Mouse (Mus musculus) bone marrow, adult 2 months (tissue): ENCODE measurements around the gene Pcolce2.

ENCODE experiments used
- CTCF ChIP-seq: fragments of 200-500 bp; IDR thresholded peaks from 2 replicates; pipeline ENCODE4 v1.5.1; 2011; ENCODE audit warnings: low read length, control low read depth; ENCODE audit not compliant: control insufficient read depth, insufficient read depth
- POLR2A ChIP-seq: fragments of 200-500 bp; IDR thresholded peaks from 2 replicates; pipeline ENCODE4 v1.6.1; 2011; ENCODE audit warnings: low read depth, mild to moderate bottlenecking, control low read depth, low read length, borderline replicate concordance; ENCODE audit not compliant: control insufficient read depth

DNA sequence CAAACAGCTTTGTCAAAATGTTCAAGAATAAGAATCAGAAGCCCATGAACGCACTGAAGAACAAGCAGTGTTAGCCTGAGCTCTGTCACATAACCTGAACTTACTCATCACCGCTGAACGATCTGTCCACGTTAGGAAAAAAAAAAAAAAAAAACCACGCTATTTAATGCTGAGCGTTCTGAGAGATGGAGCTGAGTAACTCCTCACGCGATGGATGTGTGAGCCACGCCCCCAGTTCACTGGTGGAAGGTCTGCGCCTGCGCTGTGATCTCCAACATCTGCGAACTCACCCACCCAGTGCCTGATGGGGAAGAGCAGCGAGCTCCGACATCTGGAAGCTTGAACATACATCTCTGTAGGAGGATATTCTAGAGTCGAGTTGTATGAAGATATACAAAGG, 57.6 kb downstream of the Pcolce2 start:
- TF ChIP-seq CTCF: no peak
- TF ChIP-seq POLR2A: no peak
